Mouse (Mus musculus) lung, adult 2 months (tissue): ENCODE data around the gene Sema3g.
A peak's percentile ranks its signal among the peaks of the same experiment; 100 is the strongest.

Source experiments
- CTCF ChIP-seq: fragments of 200-500 bp; IDR thresholded peaks from 2 replicates; pipeline ENCODE4 v1.5.1; 2011; ENCODE audit warnings: mild to moderate bottlenecking, low read length, control low read depth; ENCODE audit not compliant: insufficient read depth
- POLR2A ChIP-seq: fragments of 200-500 bp; IDR thresholded peaks from 2 replicates; pipeline ENCODE4 v1.6.1; 2011; ENCODE audit warnings: low read depth, mild to moderate bottlenecking, control low read depth, low read length, borderline replicate concordance; ENCODE audit errors: extremely low read depth

GRCm38 (mm10) chr14:31233996-31234591 lies 16.4 kb downstream of the Sema3g start:
- no peak for TF ChIP-seq POLR2A
- peak; percentile 70 for TF ChIP-seq CTCF
